Comparison of ENCODE assay signal across 8 mouse cellular contexts in genomic region chr6:119108466-119109394, GRCm38 (mm10).
A peak's percentile ranks its signal among the peaks of the same experiment; 100 is the strongest.
DNase-seq lines count a peak whose midpoint lies in the region; ATAC-seq and TF ChIP-seq lines count a peak whose summit lies in the region.

No protein-coding gene starts in this region.

- TF ChIP-seq POLR2A in cortical plate, adult 2 months (IDR thresholded peaks at IDR 0.05; ENCODE audit: extremely low read depth, insufficient read depth, low read length), result no peak; the same call in 1 of the 2 replicates

- H3K9me3 ChIP-seq in hindbrain, postnatal 0 days (ENCODE audit: low read length), result no peaks in the 10 kb centered on the region

- H3K36me3 ChIP-seq in hindbrain, postnatal 0 days (ENCODE audit: insufficient read depth, low read length), result no peaks in the 10 kb centered on the region

- peak overlapping the region; percentile 94 for H3K27ac ChIP-seq in cortical plate, adult 2 months (ENCODE audit: insufficient read depth, low read length)
- H3K27ac ChIP-seq in hindbrain, postnatal 0 days, result peak overlapping the region; percentile 89

- H3K4me1 ChIP-seq in cortical plate, adult 2 months (ENCODE audit: control insufficient read depth, insufficient read depth, low read length), result peaks cover 1% of the 10 kb centered on the region; the same call in 1 of the 2 replicates
- peaks cover 5% of the 10 kb centered on the region; the same call in 1 of the 2 replicates for H3K4me1 ChIP-seq in hindbrain, postnatal 0 days (ENCODE audit: insufficient read depth, low read length)

- TF ChIP-seq CTCF in cortical plate, adult 2 months (IDR thresholded peaks at IDR 0.05; ENCODE audit: extremely low read depth, insufficient read depth, low read length), result peak; percentile 75
- TF ChIP-seq CTCF in hindbrain, postnatal 0 days (IDR thresholded peaks at IDR 0.05; ENCODE audit: low read depth), result peak; percentile 81

- peak overlapping the region; percentile 73 for H3K4me3 ChIP-seq in cortical plate, adult 2 months (ENCODE audit: insufficient read depth, low read length)
- peak overlapping the region; percentile 77 for H3K4me3 ChIP-seq in hindbrain, postnatal 0 days (ENCODE audit: low read length)

- peak; percentile 75 for DNase-seq in adrenal gland, adult 8-10 months
- peak; percentile 60 for DNase-seq in gastrocnemius, postnatal 14 days
- peak; percentile 88 for DNase-seq in hindbrain, postnatal 0 days (ENCODE audit: low spot score)
- DNase-seq in left cerebral cortex, adult 18-20 months (ENCODE audit: low spot score in 2 of 2), result peak; percentile 60 to 76
- DNase-seq in lung, postnatal 25 days (ENCODE audit: low spot score), result peak; percentile 54
- peak; percentile 25 for DNase-seq in retina, postnatal 7 days (ENCODE audit: low read depth, low spot score)
- no peak for DNase-seq in c-Kit-positive CD71-positive TER-119-positive erythroid progenitor cells, embryonic 14.5 days (ENCODE audit: low spot score)

- intact Hi-C loops in gastrocnemius, postnatal 14 days (cut with DNase I; ENCODE audit: low total_unique reads), result loop anchor here (5.0 kb wide), 1 partner anchor 461 kb away; no protein-coding TSS in a partner anchor

- ATAC-seq in hindbrain, postnatal 0 days, result peak; percentile 81

- no peaks in the 10 kb centered on the region for H3K27me3 ChIP-seq in hindbrain, postnatal 0 days (ENCODE audit: insufficient read depth, low read length)

- peak overlapping the region; percentile 90 for H3K4me2 ChIP-seq in hindbrain, postnatal 0 days (ENCODE audit: low read depth, low read length)

- peak overlapping the region; percentile 87 for H3K9ac ChIP-seq in hindbrain, postnatal 0 days (replicated peaks; ENCODE audit: low read length)

- 2% methylated on average over 57 of the region's 93 CpGs for WGBS in hindbrain, postnatal 0 days
